Mouse (Mus musculus) forebrain, embryonic 12.5 days (tissue): Measurements from ENCODE around the gene Ercc6l2. TPM values are rescaled to one million over a fixed set of nuclear protein-coding genes. Genes with fewer than 3 reads are reported as not detected.

Source experiments
- ATAC-seq: fragments of 200-750 bp; cut with Nextera tagmentation; 2 replicates; pipeline ENCODE4 v1.8.0; 2017; ENCODE audit warnings: moderate TSS enrichment; ENCODE audit not compliant: low FRiP score
- H3K27ac ChIP-seq: fragments of 300-500 bp; sonication (generic); 2 replicates; pipeline ENCODE4 v1.5.1; 2016; ENCODE audit warnings: mild to moderate bottlenecking
- H3K27me3 ChIP-seq: fragments of 300-500 bp; sonication (generic); 2 replicates; pipeline ENCODE4 v1.6.1; 2016; ENCODE audit warnings: mild to moderate bottlenecking
- H3K36me3 ChIP-seq: fragments of 300-500 bp; sonication (generic); replicated peaks from 2 replicates; pipeline ENCODE4 v1.6.1; 2016; ENCODE audit warnings: mild to moderate bottlenecking
- H3K4me1 ChIP-seq: fragments of 300-500 bp; sonication (generic); 2 replicates; pipeline ENCODE4 v1.6.1; 2016
- H3K4me2 ChIP-seq: fragments of 300-500 bp; sonication (generic); 2 replicates; pipeline ENCODE4 v1.6.1; 2016; ENCODE audit warnings: mild to moderate bottlenecking, moderate library complexity
- H3K4me3 ChIP-seq: fragments of 300-500 bp; sonication (generic); replicated peaks from 2 replicates; pipeline ENCODE4 v1.5.1; 2016; ENCODE audit warnings: mild to moderate bottlenecking
- H3K9ac ChIP-seq: fragments of 300-500 bp; sonication (generic); 2 replicates; pipeline ENCODE4 v1.6.1; 2016; ENCODE audit warnings: mild to moderate bottlenecking
- H3K9me3 ChIP-seq: fragments of 300-500 bp; sonication (generic); 2 replicates; pipeline ENCODE4 v1.6.1; 2016
- WGBS: fragments of 180-500 bp; shearing (Covaris S2); methylation state at CpG from one replicate; pipeline ENCODE4 v1.1.7; 2016; 5-methylcytosine and 5-hydroxymethylcytosine counted together
- polyA plus RNA-seq: library from polyadenylated mRNA; unstranded; fragments of >200 nt; fragmentation: Nextera tagmentation; extraction: Ambion mirVana; gene quantifications from 2 replicates; pipeline ENCODE4 v1.2.1, GENCODE M21; 2016

Ercc6l2 gene
- polyA plus RNA-seq, 1 experiment from 2014 or later: 25.7 TPM

- Histone ChIP-seq H3K27me3 (no peaks in the 10 kb centered on the region), H3K4me3 (no peak overlapping the region), H3K9ac (no peak overlapping the region), H3K36me3 (no peaks in the 10 kb centered on the region), H3K27ac (no peak overlapping the region), H3K4me1 (no peaks in the 10 kb centered on the region), H3K4me2 (no peak overlapping the region), H3K9me3 (no peaks in the 10 kb centered on the region)
- 92% methylated on average over 3 of the region's 3 CpGs for WGBS
- no peak for ATAC-seq
Measured at GRCm38 (mm10) chr13:63807979-63808378, 7.1 kb upstream of the Ercc6l2 start.

GRCm38 (mm10) chr13:63811477-63811876, 3.6 kb upstream of the Ercc6l2 start:
- Histone ChIP-seq H3K36me3 (no peaks in the 10 kb centered on the region), H3K4me3 (no peak overlapping the region), H3K9me3 (no peaks in the 10 kb centered on the region), H3K4me1 (peaks cover 13% of the 10 kb centered on the region), H3K9ac (no peak overlapping the region), H3K27ac (no peak overlapping the region), H3K4me2 (no peak overlapping the region), H3K27me3 (no peaks in the 10 kb centered on the region)
- ATAC-seq: no peak

- Histone ChIP-seq H3K4me1 (peaks cover 13% of the 10 kb centered on the region), H3K36me3 (no peaks in the 10 kb centered on the region), H3K4me3 (peak overlapping the region; percentile 55), H3K27me3 (no peaks in the 10 kb centered on the region), H3K9ac (no peak overlapping the region), H3K4me2 (peak overlapping the region; percentile 71), H3K27ac (no peak overlapping the region), H3K9me3 (no peaks in the 10 kb centered on the region)
- ATAC-seq: no peak
Measured at GRCm38 (mm10) chr13:63815931-63816330, 891 bp downstream of the Ercc6l2 start.

GRCm38 (mm10) chr13:63845758-63846157, 30.7 kb downstream of the Ercc6l2 start:
- Histone ChIP-seq H3K4me3 (no peak overlapping the region), H3K4me2 (no peak overlapping the region), H3K27me3 (no peaks in the 10 kb centered on the region), H3K9ac (no peak overlapping the region), H3K4me1 (no peaks in the 10 kb centered on the region), H3K27ac (no peak overlapping the region), H3K36me3 (peaks cover 14% of the 10 kb centered on the region), H3K9me3 (no peaks in the 10 kb centered on the region)
- WGBS: 89% methylated on average over 2 of the region's 2 CpGs
- no peak for ATAC-seq

GRCm38 (mm10) chr13:63850308-63851011, 35.4 kb downstream of the Ercc6l2 start:
- Histone ChIP-seq H3K9ac (no peak overlapping the region), H3K4me3 (no peak overlapping the region), H3K4me2 (no peak overlapping the region), H3K27me3 (no peaks in the 10 kb centered on the region), H3K27ac (no peak overlapping the region), H3K4me1 (no peaks in the 10 kb centered on the region), H3K9me3 (no peaks in the 10 kb centered on the region), H3K36me3 (peaks cover 6% of the 10 kb centered on the region; the same call in 1 of the 2 replicates)
- no peak for ATAC-seq
- 92% methylated on average over 3 of the region's 3 CpGs for WGBS

GRCm38 (mm10) chr13:63872585-63873282, 57.7 kb downstream of the Ercc6l2 start:
- no peak for ATAC-seq
- Histone ChIP-seq H3K27ac (no peak overlapping the region), H3K4me1 (no peaks in the 10 kb centered on the region), H3K36me3 (0 out of 2 replicates have a peak, but pooled peaks cover 18% of the 10 kb centered on the region), H3K27me3 (no peaks in the 10 kb centered on the region), H3K9ac (no peak overlapping the region), H3K9me3 (no peaks in the 10 kb centered on the region), H3K4me3 (no peak overlapping the region), H3K4me2 (no peak overlapping the region)
- 89% methylated on average over 2 of the region's 2 CpGs for WGBS

- peaks cover 11% of the 10 kb centered on the region for H3K4me1 ChIP-seq
- H3K36me3 ChIP-seq: 0 out of 2 replicates have a peak, but pooled peaks cover 8% of the 10 kb centered on the region
- no peak overlapping the region for H3K4me2 ChIP-seq
- no peaks in the 10 kb centered on the region for H3K27me3 ChIP-seq
- WGBS: 88% methylated on average over 6 of the region's 6 CpGs
- no peak for ATAC-seq
- no peak overlapping the region for H3K9ac ChIP-seq
- H3K4me3 ChIP-seq: no peak overlapping the region
- H3K27ac ChIP-seq: no peak overlapping the region
- no peaks in the 10 kb centered on the region for H3K9me3 ChIP-seq
Measured at GRCm38 (mm10) chr13:63877138-63877537, 62.1 kb downstream of the Ercc6l2 start.

GRCm38 (mm10) chr13:63879105-63879863, 64.2 kb downstream of the Ercc6l2 start:
- no peak for ATAC-seq
- H3K9ac ChIP-seq: no peak overlapping the region
- H3K4me3 ChIP-seq: no peak overlapping the region
- WGBS: 30% methylated on average over 1 of the region's 1 CpGs
- no peaks in the 10 kb centered on the region for H3K9me3 ChIP-seq
- peaks cover 11% of the 10 kb centered on the region for H3K4me1 ChIP-seq
- no peaks in the 10 kb centered on the region for H3K36me3 ChIP-seq
- H3K27ac ChIP-seq: no peak overlapping the region
- H3K27me3 ChIP-seq: no peaks in the 10 kb centered on the region
- H3K4me2 ChIP-seq: no peak overlapping the region

GRCm38 (mm10) chr13:63879864-63880141, 64.8 kb downstream of the Ercc6l2 start:
- Histone ChIP-seq H3K9me3 (no peaks in the 10 kb centered on the region), H3K4me2 (no peak overlapping the region), H3K9ac (no peak overlapping the region), H3K4me3 (no peak overlapping the region), H3K36me3 (no peaks in the 10 kb centered on the region), H3K27me3 (no peaks in the 10 kb centered on the region), H3K4me1 (peaks cover 11% of the 10 kb centered on the region), H3K27ac (no peak overlapping the region)
- ATAC-seq: no peak
- WGBS: 47% methylated on average over 4 of the region's 4 CpGs

GRCm38 (mm10) chr13:63885532-63885949, 70.5 kb downstream of the Ercc6l2 start:
- no peak for ATAC-seq
- Histone ChIP-seq H3K27ac (no peak overlapping the region), H3K4me2 (no peak overlapping the region), H3K27me3 (no peaks in the 10 kb centered on the region), H3K36me3 (0 out of 2 replicates have a peak, but pooled peaks cover 3% of the 10 kb centered on the region), H3K9ac (no peak overlapping the region), H3K4me3 (no peak overlapping the region), H3K4me1 (no peaks in the 10 kb centered on the region), H3K9me3 (no peaks in the 10 kb centered on the region)
- WGBS: 71% methylated on average over 3 of the region's 3 CpGs

GRCm38 (mm10) chr13:63886429-63887052, 71.5 kb downstream of the Ercc6l2 start:
- Histone ChIP-seq H3K4me3 (no peak overlapping the region), H3K27ac (no peak overlapping the region), H3K4me2 (no peak overlapping the region), H3K9me3 (no peaks in the 10 kb centered on the region), H3K9ac (no peak overlapping the region), H3K36me3 (0 out of 2 replicates have a peak, but pooled peaks cover 3% of the 10 kb centered on the region), H3K27me3 (no peaks in the 10 kb centered on the region), H3K4me1 (no peaks in the 10 kb centered on the region)
- no peak for ATAC-seq
- 98% methylated on average over 3 of the region's 3 CpGs for WGBS

GRCm38 (mm10) chr13:63900679-63901302, 85.8 kb downstream of the Ercc6l2 start:
- peaks cover 38% of the 10 kb centered on the region for H3K27me3 ChIP-seq
- WGBS: 10% methylated on average over 12 of the region's 12 CpGs
- peak overlapping the region; percentile 61 for H3K4me2 ChIP-seq
- H3K9me3 ChIP-seq: no peaks in the 10 kb centered on the region
- no peaks in the 10 kb centered on the region for H3K36me3 ChIP-seq
- H3K9ac ChIP-seq: 0 out of 2 replicates have a peak overlapping the region, but pooled peaks have one; percentile 21
- H3K27ac ChIP-seq: no peak overlapping the region
- peak overlapping the region; percentile 29 for H3K4me3 ChIP-seq
- H3K4me1 ChIP-seq: peaks cover 19% of the 10 kb centered on the region
- ATAC-seq: no peak
